Mouse (Mus musculus) spleen, postnatal 14 days (tissue): ENCODE data around the gene Thrb.
"Not testable (repeated sequence)": the region's sequence is repeated elsewhere in the genome, so short reads cannot be mapped to it uniquely, and the experiment has no call there.

ENCODE experiments used
- DNase-seq, 2 experiments: peaks; one replicate each; pipeline ENCODE4 v3.0.0; 2021 to 2022; ENCODE audit warnings: low spot score in 2 of 2

Gene Thrb

DNA sequence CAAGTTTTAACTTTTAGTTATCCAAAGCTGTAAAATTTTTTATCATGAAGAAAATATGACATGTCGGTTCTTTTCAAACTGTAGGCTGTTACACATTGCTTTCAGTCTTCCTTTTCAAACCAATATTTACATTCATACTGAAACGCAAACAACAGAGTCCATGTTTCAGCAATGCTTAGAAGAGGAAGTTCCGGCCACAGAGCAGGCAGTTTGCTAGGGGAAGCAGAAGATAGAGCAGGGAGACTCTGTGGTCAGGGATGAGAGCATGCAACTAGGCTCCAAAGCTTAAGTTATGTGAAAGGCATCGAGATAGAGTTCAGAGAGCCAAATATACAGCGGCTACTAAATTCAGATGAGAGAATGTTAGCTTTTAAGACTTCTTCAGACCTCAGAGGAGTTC, 219.4 kb downstream of the Thrb start:
- DNase-seq = no peak

DNA sequence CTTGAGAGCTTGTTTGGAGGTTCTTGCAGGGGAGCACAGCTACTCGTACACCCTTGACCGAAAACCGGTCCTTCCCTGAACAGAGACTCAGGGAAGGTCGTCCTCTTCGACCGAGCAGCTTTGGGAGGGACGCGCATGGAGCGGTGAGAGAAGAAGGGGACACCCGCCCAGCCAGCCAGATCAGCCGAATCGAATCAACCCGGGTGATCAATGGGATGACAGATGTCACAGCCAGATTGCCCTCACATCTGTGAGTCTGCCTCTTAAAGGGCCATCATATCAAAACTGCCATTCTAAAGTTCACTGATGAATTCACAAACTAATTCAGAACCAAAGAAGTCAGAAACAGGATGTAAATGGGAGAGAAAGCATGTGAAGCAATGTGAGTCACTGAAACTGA, 224.8 kb downstream of the Thrb start:
- no peak for DNase-seq

DNA sequence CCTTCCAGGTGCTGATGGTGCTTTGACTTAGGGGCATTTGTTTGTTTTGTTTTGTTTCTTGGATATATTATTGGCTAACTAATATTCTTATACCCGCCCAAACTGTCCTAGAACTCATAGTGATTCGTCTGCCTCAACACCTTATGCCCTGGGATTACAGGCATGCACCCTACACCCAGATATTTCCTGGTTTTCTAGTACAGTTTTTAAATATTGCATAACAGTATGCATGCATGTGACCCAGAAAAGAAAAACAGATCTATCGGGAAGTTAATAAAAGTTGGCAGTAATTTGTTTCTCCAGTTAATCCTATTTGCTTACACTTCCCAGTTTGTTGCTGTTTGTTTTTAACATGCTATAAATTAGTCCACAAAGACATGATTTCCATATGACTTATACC, 225.3 kb downstream of the Thrb start:
- no peak for DNase-seq

DNA sequence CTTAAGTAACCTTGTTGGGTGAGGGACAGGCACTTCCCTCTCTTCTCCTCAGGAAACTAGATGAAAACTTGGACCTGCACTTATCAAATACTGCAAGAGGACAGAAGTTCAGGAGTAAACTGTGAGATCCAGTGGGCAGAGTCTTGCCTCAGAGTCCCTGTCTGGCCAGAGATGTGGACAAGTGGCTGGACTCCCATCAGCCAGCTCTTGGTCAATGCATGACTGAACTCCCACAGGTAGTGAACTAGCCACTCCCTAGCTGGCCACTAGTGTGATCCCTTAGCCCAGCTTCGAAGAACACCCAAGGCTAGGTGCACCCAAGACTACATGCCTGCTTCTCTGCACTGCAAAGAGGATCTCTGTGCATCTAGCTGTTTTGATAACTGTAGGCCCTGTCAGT, 234.7 kb downstream of the Thrb start:
- DNase-seq = no peak

DNA sequence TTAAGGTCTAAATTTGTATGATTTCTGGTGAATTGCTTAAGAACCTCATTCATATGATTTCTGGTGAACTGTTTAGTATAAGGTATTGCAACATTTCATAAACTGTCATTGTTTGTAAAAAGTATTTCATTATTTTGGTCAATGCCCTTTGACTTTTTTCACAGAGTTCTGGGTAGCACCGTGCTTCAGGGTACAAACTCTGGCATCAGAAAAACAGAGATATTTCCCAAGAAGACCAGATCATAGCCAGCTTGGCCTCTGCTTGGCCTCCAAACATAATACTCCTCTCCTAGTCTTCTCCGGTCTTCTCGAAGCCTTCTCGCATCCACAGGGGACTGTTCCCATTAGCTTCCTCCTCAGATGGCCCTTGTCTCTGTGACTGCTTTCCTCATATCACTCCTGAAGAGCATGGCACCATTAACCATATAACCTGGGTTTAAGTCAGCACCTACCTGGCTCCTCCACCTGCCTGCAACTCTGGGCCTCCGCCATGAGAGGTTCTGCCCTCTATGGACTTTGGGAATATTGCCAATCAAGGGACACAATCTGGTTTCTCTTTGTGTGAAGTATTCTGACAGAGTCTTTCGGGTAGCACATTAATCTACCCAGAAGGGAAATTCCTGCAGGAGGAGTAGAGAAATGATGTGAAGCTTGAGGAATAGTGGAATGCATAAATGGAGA, 239.8 kb downstream of the Thrb start:
- DNase-seq = no peak

DNA sequence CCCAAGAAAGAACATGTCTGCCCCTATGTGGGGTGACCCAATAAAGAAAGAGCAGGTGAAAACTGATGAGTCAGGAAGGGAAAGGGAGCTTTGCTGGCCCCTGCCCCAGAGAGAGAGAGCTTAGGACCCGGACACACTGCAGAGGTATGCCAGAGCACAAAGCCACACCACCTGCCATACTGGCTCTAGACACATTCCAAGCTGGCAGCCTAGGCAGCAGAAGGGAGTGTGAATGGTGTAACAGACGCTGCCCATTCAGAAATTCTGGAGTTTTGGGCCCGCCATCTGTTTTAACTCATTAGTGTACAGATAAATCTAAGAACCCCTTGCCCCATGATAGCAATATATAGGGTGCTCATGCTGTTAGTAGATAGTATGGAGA, 240.3 kb downstream of the Thrb start:
- no peak for DNase-seq

DNA sequence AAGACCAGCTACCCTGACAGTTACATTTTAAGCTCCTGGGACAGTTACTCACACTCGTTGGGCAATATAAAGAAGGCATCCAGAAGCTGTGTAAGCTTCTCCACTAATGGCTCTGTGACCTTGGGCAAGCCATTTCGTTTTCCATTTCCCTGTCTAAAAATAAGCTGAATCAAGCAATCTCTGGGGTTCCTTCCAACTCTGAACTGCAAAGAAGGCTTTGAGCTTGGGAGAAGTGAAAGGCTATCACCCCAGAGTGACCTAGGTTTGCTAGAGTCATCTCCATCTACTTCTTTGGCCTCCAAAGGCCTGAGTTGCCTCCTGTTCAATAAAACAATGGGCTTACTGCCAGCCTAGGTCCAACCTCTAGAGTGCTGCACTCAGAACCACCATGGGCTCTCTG, 242.4 kb downstream of the Thrb start:
- DNase-seq = no peak

DNA sequence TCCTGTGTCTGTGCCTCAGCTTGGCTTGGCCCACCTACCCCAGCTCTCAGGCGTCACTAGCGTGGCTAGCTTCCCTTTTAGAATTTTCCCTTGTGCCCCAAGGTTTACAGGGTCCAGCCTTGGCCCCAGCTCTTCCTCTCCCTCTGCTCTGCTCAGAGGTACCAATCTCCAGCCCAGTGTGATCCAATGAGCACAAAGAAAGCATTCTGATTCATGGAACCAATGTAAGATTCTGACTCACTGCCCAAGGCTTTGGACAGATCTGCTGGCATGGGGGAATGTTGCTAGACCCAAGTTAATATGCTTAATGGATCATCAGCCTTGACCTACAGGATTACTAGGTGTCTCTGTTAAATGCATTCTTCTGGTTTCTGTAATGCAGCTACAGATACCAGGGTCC, 243.1 kb downstream of the Thrb start:
- DNase-seq = no peak

DNA sequence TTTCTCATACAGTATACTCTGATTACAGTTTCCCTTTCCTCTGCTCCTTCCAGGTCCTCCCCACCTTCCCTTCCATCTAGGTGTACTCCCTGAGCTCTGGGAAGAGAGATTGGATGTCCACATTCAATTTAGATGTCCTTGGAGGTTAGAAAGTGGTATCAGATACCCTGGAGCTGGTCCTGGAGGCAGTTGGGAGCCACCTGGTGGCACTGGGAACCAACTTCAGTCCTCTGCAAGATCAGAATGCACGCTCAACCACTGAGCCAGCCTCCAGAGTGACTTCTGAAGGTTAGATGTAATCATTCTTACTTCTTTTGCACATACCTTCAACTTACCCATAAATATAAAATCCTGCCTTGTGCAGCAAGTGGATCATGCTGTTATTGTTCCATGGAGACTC, 244.5 kb downstream of the Thrb start:
- no peak for DNase-seq

DNA sequence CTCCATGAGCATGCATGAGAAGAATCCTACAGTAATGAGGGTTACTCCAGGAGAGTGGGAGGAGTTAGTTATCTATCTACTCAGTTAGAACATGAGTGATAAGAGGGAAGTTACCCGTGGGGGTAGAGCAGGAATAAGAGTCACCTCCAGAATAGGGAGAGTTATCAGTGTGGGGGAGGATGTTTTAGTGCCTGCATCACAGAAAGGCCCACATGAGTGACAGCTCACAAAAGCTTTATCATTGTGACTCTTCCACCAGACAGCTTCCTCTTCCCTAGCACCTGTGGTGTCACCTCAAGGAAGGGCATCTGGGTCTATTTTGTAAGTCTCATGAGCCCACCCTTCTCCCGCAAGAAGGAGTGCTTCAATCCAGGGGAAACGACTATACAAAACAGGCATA, 245.6 kb downstream of the Thrb start:
- no peak for DNase-seq

DNA sequence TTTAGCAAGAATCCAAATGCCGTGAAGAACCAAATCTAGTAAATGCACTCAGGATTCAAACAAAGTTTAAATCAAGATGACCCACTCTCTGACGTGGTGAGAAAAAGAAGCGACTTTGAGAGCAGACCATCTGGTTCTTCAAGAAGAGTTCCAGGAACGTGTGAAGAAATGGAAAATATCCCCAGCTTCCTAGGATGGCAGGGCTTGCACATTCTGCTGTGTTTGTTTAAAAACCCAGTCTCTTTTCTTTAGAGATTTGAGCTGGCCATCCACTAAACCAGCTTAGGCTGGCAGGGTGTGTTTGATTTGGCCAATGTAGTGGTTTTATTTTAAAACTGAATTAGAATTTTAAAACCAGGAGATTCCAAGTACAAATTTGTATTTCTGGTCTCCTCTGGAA, 246.9 kb downstream of the Thrb start:
- DNase-seq = no peak

DNA sequence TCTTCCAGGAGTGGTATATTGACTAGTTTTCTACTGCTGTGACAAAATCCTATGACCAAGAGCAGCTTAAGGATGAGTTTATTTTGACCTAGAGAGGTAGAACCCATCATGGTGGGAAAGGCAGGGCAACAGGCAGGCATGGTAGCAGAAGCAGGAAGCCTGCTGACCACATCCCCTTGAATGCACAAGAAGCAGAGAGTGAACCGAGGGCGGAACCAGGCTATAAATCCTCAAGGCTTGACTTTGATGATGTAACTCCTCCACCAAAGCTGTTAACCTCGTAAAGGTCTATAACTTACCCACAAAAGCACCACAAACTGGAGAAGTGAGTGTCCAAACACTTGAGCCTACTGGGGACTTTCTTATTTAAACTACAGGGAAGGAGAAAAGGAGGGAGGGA, 251.1 kb downstream of the Thrb start:
- no peak for DNase-seq

DNA sequence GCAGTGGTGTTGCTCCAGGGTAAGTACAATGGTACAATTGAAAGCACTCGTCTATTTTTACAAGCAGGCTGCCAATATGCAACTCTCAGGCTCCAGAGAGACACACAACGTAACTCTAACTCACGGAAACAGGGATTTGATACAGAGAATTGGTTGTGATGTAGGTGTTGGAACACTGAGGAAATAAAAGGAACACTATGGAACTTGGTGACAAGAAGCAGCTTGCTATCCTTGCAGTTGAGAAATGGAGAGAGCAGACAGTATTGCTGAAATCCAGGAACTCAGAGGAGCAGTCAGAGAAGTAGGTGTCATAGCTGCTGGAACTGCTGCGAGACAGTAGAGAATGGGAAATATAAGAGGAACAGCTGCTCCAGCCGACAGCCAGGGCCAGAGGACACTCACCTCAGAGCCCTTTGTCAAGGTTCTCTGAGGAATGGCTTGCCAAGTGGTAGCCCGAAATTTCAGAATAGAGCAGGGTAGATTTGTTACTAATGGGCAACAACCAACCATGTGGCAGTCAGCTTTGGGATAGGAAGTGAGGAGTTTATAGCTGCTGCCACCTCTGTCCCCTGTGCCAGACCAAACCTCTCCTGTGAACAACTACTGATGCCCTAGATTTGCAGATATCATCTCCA, 252.6 kb downstream of the Thrb start:
- DNase-seq = no peak

DNA sequence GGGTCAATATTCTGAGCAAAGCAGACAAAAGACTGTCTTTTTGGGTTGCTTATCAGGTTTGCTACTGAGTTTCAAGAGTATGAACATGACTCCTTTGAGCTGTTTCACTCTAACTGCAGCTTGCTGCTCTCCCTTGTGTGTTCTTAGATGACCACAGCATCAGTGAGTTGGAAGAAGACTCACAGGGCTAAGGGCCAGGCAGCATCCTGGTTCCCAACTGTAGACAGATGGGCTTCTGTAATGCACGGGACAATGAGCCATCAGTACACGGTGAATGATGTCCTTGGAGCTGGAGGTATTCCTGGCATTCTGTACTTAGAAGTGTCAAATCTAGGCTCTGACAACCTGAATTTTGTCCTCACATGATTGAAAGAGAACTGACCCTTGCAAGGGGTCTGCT, 255.5 kb downstream of the Thrb start:
- no peak for DNase-seq

DNA sequence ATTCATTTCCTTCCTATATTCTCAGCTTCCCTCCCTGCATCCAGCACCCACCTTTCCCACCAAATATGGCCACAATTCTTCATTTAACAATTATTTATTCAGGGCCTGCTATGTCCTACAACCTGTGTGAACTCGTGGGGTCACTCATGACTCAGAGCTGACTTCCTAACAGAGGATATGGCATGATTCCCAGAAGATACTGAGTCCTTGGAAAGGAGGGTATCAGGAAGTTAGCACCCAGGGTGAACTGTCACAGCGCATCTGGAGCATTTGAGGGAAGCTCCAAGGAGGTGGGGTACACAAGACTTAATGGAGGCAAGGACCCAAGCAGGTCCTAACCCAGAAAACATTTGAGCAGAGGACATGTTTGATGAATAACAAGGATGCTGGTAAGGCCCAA, 256.6 kb downstream of the Thrb start:
- no peak for DNase-seq

DNA sequence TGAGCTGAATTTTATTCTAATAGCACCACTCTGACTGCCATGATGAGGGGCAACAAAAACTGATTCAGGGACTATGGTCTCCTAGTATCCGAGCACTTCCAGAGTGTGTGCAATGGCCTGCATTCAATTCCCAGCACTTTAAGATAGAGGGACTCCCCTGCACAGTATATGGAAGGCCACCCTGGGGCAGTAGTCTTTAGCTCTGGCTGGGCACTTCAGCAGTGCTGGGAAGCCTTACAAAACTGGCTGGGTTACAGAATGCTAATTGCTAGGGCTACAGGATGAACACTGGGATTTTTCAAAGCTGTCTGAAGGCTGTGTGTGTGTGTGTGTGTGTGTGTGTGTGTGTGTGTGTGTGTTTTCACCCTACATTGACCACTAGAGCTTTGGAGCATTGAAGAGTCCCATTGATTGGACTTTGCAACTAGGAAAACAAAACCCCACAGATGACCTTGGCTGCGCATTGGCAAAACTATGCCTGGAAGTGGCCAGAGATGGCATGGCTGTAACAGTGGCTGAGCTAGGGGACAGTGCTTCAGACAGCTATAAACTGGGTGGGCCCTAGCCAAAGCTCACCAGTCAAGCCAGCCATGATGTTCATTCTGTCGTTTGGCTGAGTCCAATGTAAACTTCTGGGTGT, 257.2 kb downstream of the Thrb start:
- DNase-seq = no peak

DNA sequence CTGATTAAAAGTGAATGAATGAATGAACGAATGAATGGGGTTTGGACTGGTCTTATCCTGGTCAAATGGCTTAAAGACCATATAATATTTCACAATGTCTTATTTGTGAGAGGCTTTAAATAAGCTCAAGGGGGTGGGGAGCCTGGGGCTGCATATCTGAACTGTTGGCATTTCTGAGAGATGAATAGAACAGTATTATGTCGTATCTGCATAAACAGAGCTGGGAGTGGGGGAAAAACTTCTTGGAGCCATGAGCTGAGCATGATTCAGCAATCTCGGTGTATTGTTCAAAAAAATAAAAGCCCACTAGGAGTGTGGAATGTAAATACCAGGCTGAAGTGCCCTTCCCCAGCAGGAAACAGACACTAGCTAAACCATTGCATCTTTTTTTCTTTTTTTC, 257.8 kb downstream of the Thrb start:
- DNase-seq = no peak

DNA sequence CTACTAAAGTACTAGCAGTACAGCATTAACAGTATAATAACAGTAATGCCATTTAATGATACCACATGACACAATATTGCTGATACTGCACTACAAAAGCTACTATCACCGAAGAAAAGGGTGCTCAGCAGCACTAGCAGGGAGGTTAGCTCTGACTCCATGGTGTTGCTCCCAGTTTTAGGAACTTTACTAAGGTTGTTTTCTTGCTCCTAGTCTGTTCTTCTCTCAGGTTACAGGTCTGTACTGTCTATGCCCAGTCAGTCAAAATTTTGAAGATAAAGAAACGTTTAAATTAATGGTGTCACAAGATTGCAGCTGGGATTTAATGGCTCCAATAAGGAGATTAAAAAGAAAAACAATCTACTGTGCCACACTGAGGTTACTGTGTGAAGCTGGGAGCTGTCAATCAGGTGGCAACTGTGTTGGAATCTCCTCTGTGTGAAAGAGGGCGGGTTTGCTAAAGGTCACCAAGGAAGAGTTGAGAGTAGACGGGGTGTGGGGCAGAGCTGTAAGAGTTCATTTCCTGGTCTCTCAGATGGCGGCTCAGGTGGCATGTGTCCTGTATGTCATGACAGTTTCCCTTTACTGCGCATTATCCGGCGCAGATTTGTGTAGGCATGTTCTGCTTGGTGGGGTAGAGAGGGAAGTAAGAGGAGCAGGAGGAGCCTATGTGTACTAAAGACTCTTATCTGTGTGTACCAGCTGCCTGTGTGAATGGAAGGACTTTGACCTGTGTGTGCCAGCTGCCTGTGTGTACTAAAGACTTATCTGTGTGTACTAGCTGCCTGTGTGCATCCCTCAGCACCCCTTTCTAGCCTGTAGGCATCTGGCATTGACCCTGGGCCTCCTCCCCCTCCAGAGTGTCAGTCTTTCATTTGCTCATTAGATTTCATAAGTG, 263.0 kb downstream of the Thrb start:
- DNase-seq = no peak

DNA sequence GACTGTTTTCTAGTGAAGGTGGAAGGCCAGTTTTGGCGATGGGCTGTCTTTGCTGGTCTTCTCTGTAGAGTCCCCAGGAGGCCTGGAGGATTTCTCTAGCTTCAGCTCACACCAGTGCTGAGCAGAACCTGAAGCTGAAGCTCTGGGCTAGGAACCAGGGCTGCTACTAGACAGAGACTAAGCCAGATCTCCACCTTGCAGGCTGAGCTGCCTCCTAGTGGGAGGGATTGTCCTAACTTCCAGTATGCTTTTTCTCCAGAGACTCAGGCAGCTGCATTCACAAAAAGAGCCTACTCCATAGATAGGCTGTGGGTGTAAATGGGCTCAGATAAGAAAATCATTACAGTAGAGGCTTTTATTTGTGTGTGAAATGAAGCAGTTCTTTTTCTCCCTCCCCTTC, 267.4 kb downstream of the Thrb start:
- no peak for DNase-seq

DNA sequence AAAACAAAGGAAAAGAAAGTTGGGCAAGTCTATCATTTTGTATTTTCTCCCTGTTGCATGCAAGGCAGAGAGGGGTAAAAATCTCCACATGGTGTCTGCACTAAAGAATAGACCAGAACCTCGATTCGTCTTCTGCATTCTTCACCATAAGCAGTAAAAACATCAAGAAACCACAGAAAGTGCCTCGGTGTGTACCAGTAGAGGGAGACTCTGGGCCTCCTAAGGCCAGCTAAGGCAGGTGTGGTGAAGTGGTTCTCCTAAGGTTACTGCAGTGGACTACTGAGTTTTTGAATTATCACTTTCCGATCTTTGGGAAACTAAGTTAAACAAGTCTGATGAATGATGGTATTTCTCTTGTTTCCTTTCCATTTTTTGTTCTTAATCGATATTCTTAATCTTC, 269.5 kb downstream of the Thrb start:
- no peak for DNase-seq

DNA sequence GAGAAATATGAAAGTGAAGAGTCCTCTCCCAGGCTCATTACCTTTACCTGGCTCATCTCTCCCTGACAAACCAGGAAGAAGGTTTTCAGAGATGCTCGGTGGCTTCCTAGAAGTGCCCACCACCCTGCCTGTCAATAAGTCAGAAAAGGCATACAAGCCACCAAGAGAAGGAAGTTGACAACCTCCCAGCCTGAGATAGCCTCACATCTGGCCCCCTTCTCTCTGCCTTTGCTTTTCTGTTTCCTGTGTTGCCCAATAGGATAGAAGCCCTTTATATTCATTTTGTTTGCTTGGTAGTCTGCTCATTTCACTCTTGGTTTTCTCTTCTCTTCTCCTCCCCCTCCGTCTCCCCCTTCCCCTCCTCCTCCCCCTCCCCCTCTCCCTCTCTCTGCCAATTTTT, 273.4 kb downstream of the Thrb start:
- DNase-seq = no peak

DNA sequence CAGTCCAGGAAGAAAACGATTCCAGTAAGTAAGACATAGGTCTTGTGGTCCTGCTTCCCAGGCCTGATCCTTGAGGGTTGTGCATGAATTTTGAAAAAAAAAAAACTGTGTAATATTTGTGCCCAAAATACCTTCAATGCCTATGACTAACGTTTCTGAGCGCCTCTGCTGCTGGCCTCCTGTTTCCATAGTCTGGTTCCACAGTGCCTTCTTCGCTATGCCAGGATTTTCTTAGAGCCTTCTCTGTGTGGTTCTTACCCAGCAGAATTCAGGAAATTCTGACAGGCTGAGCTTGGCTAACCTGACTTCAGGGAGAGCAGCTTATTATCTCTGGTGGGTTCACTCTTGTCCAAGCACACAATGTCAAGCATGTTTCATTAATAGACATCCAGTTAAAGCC, 274.7 kb downstream of the Thrb start:
- not testable (repeated sequence) for DNase-seq

DNA sequence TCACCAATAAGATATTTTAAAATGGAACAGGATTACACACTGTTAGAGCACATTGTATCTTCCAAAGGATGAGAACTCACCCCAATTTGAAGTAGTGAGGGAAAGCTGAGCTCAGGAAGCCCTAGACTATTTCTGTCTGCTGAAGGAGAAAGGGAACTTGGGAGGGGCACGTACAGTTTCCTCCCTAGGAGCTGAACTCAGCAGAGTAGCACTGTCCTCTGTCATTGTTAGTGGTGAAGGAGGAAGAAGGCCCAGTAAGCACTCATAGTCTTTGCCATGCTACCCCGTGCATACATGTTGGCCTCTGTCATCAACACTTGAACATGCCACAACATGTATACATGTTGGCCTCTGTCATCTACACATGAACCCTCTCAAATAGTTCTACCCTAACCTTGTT, 294.0 kb downstream of the Thrb start:
- no peak for DNase-seq
